Mouse (Mus musculus) liver, embryonic 14.5 days (tissue): ENCODE measurements around the gene Fcer1g.

Source experiments
- CTCF ChIP-seq: IDR thresholded peaks from 2 replicates; pipeline ENCODE4 v1.5.1; 2016; ENCODE audit warnings: antibody characterized with exemption, low read depth, control low read depth
- EP300 ChIP-seq: IDR thresholded peaks from 2 replicates; pipeline ENCODE4 v1.6.1; 2016; ENCODE audit warnings: antibody characterized with exemption, low read depth

- TF ChIP-seq CTCF = no peak
- TF ChIP-seq EP300 = no peak; the same call in 1 of the 2 replicates
Measured at GRCm38 (mm10) chr1:171224857-171225256, 9.3 kb downstream of the Fcer1g start, which contains the start of gene Apoa2.
